Mouse (Mus musculus): ENCODE measurements at regions not wholly inside any gene's neighbourhood (a gene's known extent, or its start where the extent isn't known, plus 50 kb on each side); places are given as distances from the start of the nearest gene placed in this dataset.

DNA sequence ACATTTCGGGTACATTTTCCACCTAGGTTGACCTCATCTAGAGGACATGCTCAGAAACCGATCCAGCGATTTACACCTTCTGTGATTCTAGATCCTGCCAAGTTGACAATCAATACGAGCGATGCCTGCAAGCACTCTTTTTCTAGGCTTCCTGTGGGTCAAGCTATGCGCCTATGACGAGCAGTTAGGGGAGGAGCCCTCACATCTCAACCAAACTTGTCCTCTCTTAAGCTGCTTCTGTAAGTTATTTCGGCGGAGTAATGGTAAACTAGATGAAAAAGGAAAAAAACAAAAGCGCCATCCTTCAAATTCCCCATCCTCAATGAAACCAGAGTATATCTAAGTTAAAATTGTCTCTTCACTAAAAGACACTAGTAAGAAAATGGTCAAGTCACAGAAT is 858.5 kb downstream of the Zfp704 start:
- DNase-seq (ENCODE audit: low read depth) = no peak

DNA sequence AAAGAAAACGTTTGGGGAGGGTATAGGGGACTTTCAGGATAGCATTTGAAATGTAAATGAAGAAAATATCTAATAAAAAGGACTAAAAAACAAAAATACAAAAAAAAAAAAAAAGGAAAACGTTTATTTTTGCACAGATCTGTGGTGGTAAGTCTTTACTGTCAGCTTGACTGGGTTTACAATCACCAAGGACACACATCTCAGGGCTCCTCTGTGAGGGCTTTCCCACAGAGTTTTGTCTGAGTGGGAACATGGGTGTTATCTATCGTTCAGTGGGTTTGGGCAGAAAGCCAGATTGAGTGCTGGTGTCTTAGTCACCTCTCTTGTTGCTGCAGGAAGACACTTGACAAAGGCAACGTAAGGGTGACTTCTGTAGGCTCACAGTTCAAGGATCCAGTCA is 859.0 kb downstream of the Zfp704 start:
- DNase-seq (ENCODE audit: low read depth) = no peak

DNA sequence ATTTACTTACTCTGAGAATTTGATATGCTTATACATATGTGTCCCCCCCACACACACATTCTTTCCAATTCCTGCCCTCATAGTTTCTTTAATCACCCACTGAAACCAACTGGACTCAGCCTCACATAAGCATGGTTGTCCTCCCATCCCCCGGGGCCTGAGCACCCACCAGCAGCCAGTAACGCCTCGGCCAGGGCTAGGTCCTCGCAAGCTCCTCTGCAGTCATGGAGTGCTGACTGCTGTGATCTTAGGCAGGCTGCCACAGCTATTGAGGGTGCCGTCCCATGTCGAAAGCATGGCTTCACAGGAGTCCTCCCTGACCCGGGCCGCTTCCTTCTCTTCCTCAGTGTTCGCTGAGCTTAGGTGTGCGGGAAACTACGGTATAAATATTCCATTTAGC is 859.7 kb downstream of the Zfp704 start:
- no peak for DNase-seq (ENCODE audit: low read depth)

DNA sequence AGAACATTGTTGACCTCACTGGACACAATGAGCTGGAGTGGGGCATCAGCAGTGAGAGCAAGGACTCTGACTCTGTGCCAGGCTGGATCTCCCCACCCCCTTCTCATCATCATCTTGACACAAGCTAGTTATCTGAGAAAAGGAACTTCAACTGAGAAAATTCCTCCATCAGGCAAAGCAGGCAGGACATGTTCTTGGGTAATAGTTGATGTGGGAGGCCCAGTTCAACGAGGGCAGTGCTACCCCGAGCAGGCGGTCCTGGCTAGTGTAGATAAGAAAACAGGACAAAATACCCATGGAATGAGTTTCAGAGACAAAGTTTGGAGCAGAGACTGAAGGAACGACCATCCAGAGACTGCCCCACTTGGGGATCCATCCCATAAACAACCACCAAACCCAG is 862.7 kb downstream of the Zfp704 start:
- DNase-seq (ENCODE audit: low read depth) = no peak

DNA sequence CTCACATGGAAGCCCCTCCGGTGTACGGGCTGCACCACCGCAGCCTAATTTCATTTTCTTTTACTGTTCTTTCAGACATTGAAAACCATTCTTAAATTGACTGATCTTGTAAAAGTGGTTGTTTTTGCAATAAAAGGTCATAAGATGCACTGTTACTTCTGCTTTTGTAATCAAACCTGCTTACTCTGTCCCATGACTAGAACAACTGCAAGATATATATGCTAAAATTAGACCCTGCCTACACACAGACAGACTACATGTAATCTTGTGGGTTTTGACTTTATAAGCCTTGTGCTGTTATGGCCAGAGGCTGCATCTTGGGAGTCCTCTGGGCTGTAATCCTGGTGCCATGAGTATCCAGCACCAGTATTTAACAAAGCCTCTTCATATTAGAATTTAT is 863.2 kb downstream of the Zfp704 start:
- no peak for DNase-seq (ENCODE audit: low read depth)

DNA sequence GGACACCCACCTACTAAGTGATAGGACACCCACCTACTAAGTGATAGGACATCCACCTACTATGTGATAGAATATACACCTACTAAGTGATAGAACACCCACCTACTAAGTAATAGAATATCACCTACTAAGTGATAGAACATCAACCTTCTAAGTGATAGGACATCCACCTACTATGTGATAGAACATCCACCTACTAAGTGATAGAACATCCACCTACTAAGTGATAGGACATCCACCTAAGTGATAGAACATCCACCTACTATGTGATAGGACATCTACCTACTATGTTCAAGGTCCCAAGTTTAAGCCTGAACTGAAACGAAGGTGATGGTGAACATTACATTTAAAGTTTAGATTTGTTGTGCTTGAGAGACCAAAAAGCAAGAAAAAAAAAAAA is 863.8 kb downstream of the Zfp704 start:
- DNase-seq (ENCODE audit: low read depth) = no peak

DNA sequence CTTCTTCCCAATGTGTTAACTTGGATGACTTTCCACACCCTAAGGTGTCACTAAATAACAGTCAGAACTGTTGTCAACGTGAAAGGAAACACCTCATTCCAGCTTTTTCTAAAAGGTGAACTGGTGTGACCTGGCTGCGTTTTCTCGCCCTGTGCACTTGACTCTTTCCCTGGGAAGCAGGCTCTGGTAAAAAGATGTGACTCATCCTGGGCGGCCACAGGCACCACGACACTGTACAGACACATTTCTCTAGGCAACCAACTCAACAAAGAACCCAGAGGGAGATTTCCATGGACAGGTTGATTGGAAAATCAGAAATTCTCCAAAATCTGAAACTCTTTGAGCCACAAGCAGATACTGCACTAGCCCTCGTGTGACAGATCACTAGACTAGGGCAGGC is 865.0 kb downstream of the Zfp704 start:
- DNase-seq (ENCODE audit: low read depth) = no peak

DNA sequence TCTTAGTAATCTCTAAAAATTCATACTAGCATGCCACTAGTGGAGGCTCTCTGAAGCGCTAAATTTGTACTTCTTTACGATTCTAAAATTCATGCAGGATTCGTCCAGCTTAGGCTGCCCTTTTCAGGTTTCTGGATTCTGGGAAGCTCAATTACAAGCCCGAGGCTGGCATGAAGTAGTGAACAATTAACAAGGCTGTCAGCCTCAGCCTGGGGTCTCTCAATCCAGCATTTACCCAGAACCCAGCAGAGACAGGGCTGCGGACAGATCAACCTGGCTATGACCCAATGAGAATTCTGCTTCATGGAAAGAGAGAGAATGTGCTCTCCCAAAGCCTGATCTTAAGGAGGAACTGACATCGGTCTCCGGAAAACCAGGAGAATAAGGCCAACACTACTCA is 866.2 kb downstream of the Zfp704 start:
- no peak for DNase-seq (ENCODE audit: low read depth)

DNA sequence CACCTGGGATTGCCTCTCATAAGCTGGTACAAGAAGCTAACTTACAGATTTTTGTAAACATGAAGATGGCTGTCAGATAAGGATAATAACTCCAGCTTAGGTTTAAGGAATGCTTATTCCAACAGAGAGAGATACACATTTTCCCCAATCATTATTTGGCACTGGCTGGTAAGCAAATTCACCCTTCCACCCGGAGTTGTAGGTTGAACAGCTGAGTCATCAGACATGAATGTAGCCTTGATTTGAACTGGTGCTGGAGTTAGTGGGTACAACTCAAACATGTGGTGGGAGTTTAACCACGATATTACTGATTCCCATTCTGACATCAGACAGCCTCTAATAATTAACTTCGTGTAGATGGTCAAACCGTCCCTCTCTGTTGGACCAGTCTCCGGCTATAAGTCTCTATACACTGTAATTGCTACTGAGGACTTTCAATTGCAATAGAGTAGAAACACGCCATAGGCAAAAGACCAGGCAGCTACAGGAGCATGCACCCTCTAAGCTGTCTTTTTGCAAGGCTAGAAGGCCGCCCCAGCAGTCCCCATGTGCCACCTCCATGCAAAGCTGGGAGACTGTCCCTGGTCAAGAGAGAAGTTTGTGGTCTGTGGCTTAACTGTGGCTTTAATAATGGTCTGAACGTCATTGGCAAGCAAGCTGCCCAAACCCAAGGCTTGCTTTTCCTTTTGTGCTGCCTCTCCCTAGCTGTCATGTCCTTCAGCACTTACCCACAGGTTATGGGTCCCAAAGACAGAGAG is 868.4 kb downstream of the Zfp704 start:
- no peak for DNase-seq (ENCODE audit: low read depth)

DNA sequence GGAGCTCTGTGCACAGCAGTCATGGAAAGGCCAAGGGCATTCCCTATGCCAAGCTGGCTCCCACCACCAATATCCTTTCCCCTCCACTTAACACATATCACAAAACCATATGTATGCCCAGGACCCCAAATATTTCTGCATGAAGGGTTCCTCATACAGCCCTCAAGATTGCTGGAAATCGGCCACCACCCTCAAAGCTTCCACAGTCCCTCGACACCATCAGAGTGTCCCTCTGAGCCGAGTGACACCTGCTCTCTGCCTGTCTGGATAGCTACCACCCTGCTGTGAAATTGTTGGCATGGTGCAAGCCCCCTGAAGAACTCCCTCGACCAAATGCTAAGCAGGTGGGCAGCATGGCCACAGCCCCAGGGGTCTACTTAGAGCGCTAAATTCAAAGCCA is 869.2 kb downstream of the Zfp704 start:
- DNase-seq (ENCODE audit: low read depth) = no peak

DNA sequence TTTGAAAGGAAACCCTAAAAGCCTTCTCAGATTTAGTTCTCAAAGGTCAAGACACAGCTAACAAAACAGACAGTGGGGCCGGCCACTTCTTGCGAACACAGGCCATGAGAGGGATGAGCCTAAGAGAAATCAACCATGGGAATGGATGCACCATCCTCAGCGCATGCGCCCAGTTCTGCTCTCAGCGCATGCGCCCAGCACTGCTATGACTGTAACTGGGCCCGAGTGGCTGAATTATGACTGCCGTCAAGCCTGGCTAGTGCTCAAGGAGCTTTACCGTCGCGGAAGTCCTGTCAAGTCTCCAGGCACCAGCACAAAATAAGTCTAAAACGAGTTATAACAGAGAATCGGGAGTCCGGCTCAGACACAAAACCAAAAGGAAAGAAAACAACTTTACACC is 870.6 kb downstream of the Zfp704 start:
- DNase-seq (ENCODE audit: low read depth) = no peak

DNA sequence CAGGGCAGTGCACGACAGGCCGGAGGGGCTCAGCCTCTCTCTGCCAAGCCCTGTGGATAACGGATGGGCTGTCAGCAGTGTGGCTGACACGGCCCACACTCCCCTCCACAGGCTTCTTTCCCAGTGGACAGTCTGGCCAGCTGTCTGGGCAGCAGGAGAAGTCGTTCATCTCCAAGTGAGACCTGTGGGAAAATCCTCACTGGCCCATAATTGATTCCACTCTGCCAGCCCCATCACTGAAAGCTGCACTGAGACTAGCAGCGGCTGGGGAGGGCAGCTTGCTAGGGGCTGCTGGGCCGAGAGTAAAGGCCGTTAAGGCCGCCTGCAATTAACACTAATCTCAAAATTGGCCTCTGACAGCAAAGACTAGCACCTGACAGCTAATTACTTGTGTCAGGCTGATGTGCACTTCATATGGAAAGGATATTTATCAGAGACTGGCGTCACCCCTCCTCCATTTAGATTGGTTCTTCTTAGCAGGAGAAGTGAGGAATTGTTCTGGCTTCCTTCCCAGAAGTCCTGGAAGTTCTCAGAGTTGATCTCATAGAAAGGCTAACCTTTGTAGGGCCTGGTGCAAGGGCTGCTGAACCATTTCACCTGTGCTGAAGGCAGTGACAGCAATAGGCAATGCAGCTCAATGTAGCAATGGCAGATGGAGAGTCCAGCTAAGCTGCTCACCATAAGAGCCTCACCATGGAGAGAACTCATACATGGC is 873.5 kb downstream of the Zfp704 start:
- no peak for DNase-seq (ENCODE audit: low read depth)

DNA sequence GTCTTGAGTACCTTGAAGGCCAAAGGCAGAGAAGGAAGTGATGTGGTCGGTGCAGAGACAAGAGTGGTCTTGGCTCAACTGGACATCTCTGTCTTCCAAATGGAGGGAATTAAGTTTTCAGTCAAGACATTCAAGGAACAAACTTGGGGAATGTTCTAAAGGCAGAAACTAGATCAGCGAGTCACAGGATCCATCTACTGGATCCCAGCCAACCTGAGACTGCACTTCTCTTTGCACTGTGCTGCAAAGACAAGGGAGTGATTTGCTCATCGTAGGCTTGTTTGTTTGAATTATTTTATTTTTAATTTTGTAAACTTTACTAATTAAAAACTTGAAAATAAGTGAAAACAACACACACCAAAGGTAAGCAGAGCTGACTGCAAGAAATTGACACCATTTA is 875.8 kb downstream of the Zfp704 start:
- no peak for DNase-seq (ENCODE audit: low read depth)

DNA sequence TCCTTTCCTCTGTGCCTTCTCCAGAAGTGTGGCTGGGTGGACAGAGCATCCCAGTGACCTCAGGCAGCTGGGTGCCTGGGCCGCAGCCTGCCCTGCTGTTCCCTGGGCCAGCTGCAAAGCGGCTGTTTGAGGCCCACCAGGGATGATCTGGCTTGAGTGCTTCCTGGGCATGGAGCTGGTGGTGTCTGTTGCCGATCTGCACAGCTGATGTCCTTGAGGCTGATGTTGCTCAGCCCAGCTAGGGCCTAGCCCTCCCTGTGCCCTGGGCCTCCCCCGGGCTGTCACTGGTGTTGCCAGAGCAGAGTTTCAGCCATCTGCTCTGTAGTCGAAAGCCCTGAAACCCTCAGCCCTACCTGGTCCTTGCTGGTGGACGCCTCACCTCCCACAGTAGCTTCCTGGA is 878.5 kb downstream of the Zfp704 start:
- no peak for DNase-seq (ENCODE audit: low read depth)

DNA sequence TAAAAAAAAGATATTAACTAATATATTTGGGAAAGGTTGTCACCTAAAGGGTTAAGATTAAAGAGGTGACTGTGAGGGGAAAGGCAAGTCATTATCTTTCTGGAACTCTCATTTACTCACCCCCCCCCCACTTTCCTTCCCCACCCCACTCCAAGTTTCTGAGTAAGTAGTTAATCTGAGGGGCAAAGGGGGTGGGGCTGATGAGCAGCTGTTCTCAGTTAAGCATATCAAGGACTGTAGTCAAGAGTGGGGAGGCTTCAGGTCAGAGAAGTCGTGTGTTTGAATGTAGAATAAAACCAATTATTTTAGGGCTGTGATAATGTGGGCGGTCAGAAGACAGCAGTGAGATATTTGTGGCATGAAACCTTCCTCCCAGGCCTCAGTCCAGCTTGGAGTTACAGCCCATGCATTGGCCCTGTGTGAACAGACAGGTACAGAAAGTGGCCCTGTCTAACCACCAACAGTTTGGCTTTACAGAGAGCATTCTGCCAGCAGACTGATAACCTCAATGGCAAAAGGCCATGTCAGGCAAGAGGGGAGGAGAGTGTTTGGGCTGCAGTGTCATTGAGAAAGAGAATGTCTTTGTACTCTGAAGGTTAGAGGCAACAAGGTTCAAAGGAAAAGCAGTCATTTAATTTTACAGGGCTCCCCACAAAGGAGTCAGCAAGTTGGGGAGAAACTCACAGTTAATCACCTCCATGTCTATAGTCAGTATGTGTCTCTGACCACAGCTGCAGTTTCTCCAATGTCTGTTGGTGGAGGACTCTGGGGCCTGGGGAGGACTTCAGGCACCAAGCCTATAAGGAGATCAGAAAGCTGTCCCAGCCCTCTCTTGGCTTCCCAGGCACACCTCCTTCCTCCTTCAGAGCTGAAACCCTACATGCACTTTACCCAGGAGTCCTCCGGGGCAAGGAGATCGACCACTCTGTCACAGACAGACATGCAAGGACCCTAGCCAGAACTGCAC is 888.0 kb downstream of the Zfp704 start:
- DNase-seq (ENCODE audit: low read depth) = no peak

DNA sequence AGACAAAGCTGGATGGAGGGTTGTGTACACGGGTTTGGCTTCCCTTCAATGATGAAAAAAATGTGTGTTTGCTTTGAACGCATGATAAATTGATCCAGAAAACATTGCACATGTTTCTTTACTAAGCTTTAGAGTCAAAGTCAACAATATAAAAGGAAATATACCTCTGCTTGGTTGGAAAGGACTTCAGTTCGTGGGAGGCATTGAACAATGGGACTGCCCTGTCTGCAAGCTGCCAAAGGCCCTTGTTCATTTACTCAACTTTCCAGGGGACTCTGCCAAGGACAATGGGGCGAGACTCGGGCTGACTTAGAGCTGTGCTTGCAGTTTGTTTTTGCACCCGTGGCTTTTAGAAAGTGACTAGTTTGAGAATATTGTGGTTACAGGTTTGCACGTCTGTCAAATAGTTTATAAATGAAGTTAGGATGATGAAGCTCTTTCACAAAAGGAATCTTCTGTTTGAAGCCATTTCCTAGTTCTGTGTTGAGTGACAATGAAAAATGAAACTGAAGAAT is 889.2 kb downstream of the Zfp704 start:
- no peak for DNase-seq (ENCODE audit: low read depth)

DNA sequence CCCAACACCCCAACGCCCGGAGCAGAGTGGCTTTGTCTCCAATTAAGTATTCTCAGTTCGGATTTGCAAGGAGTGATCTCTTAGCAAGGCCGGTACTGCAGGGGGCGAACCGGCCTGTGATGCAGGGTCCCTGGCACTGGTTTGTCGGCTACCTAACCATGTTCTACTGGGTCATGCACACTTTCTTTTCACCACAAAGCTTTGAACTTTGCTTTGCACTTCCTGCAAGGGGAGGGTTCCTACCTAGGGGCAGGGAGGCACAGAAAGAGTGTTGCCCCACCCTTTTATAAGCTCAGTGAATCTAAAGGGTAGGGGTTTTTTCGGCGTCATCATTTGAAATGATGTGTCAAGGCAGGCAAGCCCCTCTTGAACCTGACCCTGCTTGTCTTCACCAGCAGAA is 891.7 kb downstream of the Zfp704 start:
- peak; percentile 55 for DNase-seq (ENCODE audit: low read depth)

DNA sequence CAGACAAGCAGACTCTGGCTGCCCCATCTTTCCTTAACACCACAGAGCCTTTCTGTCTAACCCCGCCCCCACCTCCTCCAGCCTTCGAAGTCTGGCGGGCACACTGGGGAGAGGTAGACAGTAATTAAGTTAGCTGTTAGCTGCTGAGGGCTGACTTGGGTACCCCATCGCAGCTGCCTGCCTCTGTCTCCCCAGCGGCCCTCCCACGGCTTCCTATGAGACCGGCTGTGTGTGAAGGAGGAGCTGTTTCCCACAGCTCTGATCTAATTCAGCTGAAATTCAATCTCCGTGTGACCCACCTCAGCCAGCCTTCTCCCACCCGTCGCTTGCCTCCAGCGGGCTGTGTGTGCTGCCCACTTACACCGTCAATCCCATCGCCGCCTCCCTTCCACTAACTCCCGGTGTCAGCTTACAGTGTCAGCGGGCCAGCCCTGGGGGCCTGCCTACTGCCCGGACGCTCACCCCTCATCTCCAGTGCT is 892.5 kb downstream of the Zfp704 start:
- DNase-seq (ENCODE audit: low read depth) = peak; percentile 41
